Mouse (Mus musculus) CH12.LX (cell line): ENCODE data around the gene Clrn2. TPM values are rescaled to one million over a fixed set of nuclear protein-coding genes. Genes with fewer than 3 reads are reported as not detected.
A peak's percentile ranks its signal among the peaks of the same experiment; 100 is the strongest.

Source experiments
- DNase-seq: peaks from one replicate; pipeline ENCODE4 v3.0.0-alpha.2; 2013; ENCODE audit errors: extremely low read depth
- H3K27ac ChIP-seq: 2 replicates; pipeline ENCODE4 v1.5.1; 2012; ENCODE audit warnings: low read depth, mild to moderate bottlenecking, control low read depth, moderate library complexity; ENCODE audit not compliant: insufficient read depth
- H3K27me3 ChIP-seq: replicated peaks from 2 replicates; pipeline ENCODE3; 2012; ENCODE audit warnings: inconsistent platforms
- H3K36me3 ChIP-seq, 2 experiments: replicated peaks in 1 of 2; 2 replicates each; pipeline versions ENCODE3 to v1.6.1; 2012; ENCODE audit warnings: inconsistent platforms in 1 of 2, low read length in 1 of 2, mild to moderate bottlenecking in 1 of 2, mixed read lengths in 1 of 2, moderate library complexity in 1 of 2; ENCODE audit not compliant: control insufficient read depth in 1 of 2, insufficient read depth in 1 of 2
- H3K4me1 ChIP-seq, 2 experiments: 2 replicates each; pipeline ENCODE4 v1.6.1; 2012; ENCODE audit warnings: inconsistent platforms in 1 of 2, moderate library complexity in 1 of 2; ENCODE audit not compliant: insufficient read depth in 2 of 2, control insufficient read depth in 1 of 2
- H3K4me2 ChIP-seq: 2 replicates; pipeline ENCODE4 v1.6.1; 2012; ENCODE audit warnings: low read depth, mild to moderate bottlenecking, control low read depth; ENCODE audit not compliant: poor library complexity, insufficient read depth, severe bottlenecking
- H3K4me3 ChIP-seq, 3 experiments: fragments of 150-350 bp in 1 of 3; sonication (generic) in 1 of 3; replicated peaks in 1 of 3; 2 replicates each; pipeline versions ENCODE3 to v1.5.1; 2011 to 2012; ENCODE audit warnings: low read depth in 2 of 3, low read length in 2 of 3, mild to moderate bottlenecking in 2 of 3, moderate library complexity in 2 of 3, control low read depth in 1 of 3, improper control_type of control experiment in 1 of 3, inconsistent platforms in 1 of 3, mixed read lengths in 1 of 3; ENCODE audit not compliant: poor library complexity in 1 of 3
- H3K79me2 ChIP-seq: replicated peaks from 2 replicates; pipeline ENCODE4 v1.6.1; 2012; ENCODE audit warnings: mild to moderate bottlenecking, moderate library complexity; ENCODE audit not compliant: control insufficient read depth, poor library complexity, insufficient read depth, severe bottlenecking; ENCODE audit errors: extremely low read depth
- H3K9ac ChIP-seq: 2 replicates; pipeline ENCODE4 v1.6.1; 2012; ENCODE audit warnings: low read depth, mild to moderate bottlenecking, control low read depth, moderate library complexity; ENCODE audit not compliant: insufficient read depth
- H3K9me3 ChIP-seq: replicated peaks from 2 replicates; pipeline ENCODE3; 2012; ENCODE audit warnings: low read length, inconsistent platforms, mixed read lengths
- BHLHE40 ChIP-seq: IDR thresholded peaks from 2 replicates; pipeline ENCODE4 v1.6.1; 2011; ENCODE audit warnings: mild to moderate bottlenecking, low read depth, low read length, improper control_type of control experiment
- CHD1 ChIP-seq: IDR thresholded peaks from 2 replicates; pipeline ENCODE4 v1.6.1; 2012; ENCODE audit warnings: low read depth, low read length, improper control_type of control experiment, inconsistent platforms
- CHD2 ChIP-seq: IDR thresholded peaks from 2 replicates; pipeline ENCODE4 v1.6.1; 2011; ENCODE audit warnings: low read length, improper control_type of control experiment
- CTCF ChIP-seq, 2 experiments: IDR thresholded peaks in 1 of 2; conservative IDR thresholded peaks in 1 of 2; 2 replicates each; pipeline ENCODE4 v1.5.1; 2011 to 2012; ENCODE audit warnings: low read depth in 2 of 2, low read length in 2 of 2, improper control_type of control experiment in 1 of 2, inconsistent platforms in 1 of 2, mild to moderate bottlenecking in 1 of 2, moderate library complexity in 1 of 2
- E2F4 ChIP-seq: IDR thresholded peaks from 2 replicates; pipeline ENCODE4 v1.6.1; 2011; ENCODE audit warnings: low read depth, low read length, improper control_type of control experiment; ENCODE audit not compliant: insufficient replicate concordance
- ELF1 ChIP-seq: IDR thresholded peaks from 2 replicates; pipeline ENCODE4 v1.6.1; 2014; ENCODE audit warnings: low read depth, mild to moderate bottlenecking, inconsistent platforms, low read length, improper control_type of control experiment
- EP300 ChIP-seq: IDR thresholded peaks from 2 replicates; pipeline ENCODE4 v1.6.1; 2011; ENCODE audit warnings: low read length, improper control_type of control experiment
- ETS1 ChIP-seq: conservative IDR thresholded peaks from 2 replicates; pipeline ENCODE4 v1.6.1; 2012; ENCODE audit warnings: low read depth, mild to moderate bottlenecking, inconsistent platforms, low read length, improper control_type of control experiment, moderate library complexity
- GABPA ChIP-seq: IDR thresholded peaks from 2 replicates; pipeline ENCODE4 v1.6.1; 2012; ENCODE audit warnings: low read depth, low read length, improper control_type of control experiment, inconsistent platforms; ENCODE audit not compliant: insufficient replicate concordance
- IRF4 ChIP-seq: IDR thresholded peaks from 2 replicates; pipeline ENCODE4 v1.6.1; 2014; ENCODE audit warnings: low read depth, mild to moderate bottlenecking, inconsistent platforms, low read length, improper control_type of control experiment
- JUN ChIP-seq: IDR thresholded peaks from 2 replicates; pipeline ENCODE4 v1.6.1; 2011; ENCODE audit warnings: low read depth, mild to moderate bottlenecking, low read length, improper control_type of control experiment, moderate library complexity; ENCODE audit not compliant: insufficient read depth
- JUND ChIP-seq: conservative IDR thresholded peaks from 2 replicates; pipeline ENCODE4 v1.6.1; 2011; ENCODE audit warnings: low read depth, low read length, improper control_type of control experiment
- KAT2A ChIP-seq: IDR thresholded peaks from 2 replicates; pipeline ENCODE4 v1.6.1; 2012; ENCODE audit warnings: low read length, improper control_type of control experiment, inconsistent platforms; ENCODE audit not compliant: insufficient replicate concordance
- MAFK ChIP-seq: IDR thresholded peaks from 2 replicates; pipeline ENCODE4 v1.6.1; 2011; ENCODE audit warnings: low read length, improper control_type of control experiment; ENCODE audit not compliant: insufficient replicate concordance
- MAX ChIP-seq: IDR thresholded peaks from 2 replicates; pipeline ENCODE4 v1.6.1; 2011; ENCODE audit warnings: low read length, improper control_type of control experiment
- MAZ ChIP-seq: IDR thresholded peaks from 2 replicates; pipeline ENCODE4 v1.6.1; 2012; ENCODE audit warnings: low read depth, mild to moderate bottlenecking, inconsistent platforms, low read length, improper control_type of control experiment, moderate library complexity
- MEF2A ChIP-seq: IDR thresholded peaks from 2 replicates; pipeline ENCODE4 v1.6.1; 2014; ENCODE audit warnings: low read depth, mild to moderate bottlenecking, inconsistent platforms, low read length, improper control_type of control experiment, borderline replicate concordance
- MXI1 ChIP-seq: IDR thresholded peaks from 2 replicates; pipeline ENCODE4 v1.6.1; 2011; ENCODE audit warnings: mild to moderate bottlenecking, low read depth, low read length, improper control_type of control experiment
- MYC ChIP-seq: IDR thresholded peaks from 2 replicates; pipeline ENCODE4 v1.6.1; 2011; ENCODE audit warnings: low read depth, mild to moderate bottlenecking, improper control_type of control experiment, low read length
- NELFE ChIP-seq: IDR thresholded peaks from 2 replicates; pipeline ENCODE4 v1.6.1; 2011; ENCODE audit warnings: low read depth, low read length, improper control_type of control experiment
- NRF1 ChIP-seq: IDR thresholded peaks from 2 replicates; pipeline ENCODE4 v1.6.1; 2014; ENCODE audit warnings: low read depth, mild to moderate bottlenecking, inconsistent platforms, low read length, improper control_type of control experiment, moderate library complexity
- PAX5 ChIP-seq: IDR thresholded peaks from 2 replicates; pipeline ENCODE4 v1.6.1; 2012; ENCODE audit warnings: low read length, inconsistent platforms, mixed read lengths
- POLR2A ChIP-seq: IDR thresholded peaks from 2 replicates; pipeline ENCODE4 v1.6.1; 2011; ENCODE audit warnings: low read depth, mild to moderate bottlenecking, improper control_type of control experiment, low read length
- POLR2AphosphoS2 ChIP-seq: IDR thresholded peaks from 2 replicates; pipeline ENCODE4 v1.6.1; 2011; ENCODE audit warnings: low read depth, low read length, improper control_type of control experiment
- RAD21 ChIP-seq: IDR thresholded peaks from 2 replicates; pipeline ENCODE4 v1.6.1; 2011; ENCODE audit warnings: low read depth, mild to moderate bottlenecking, low read length, improper control_type of control experiment, moderate library complexity
- RCOR1 ChIP-seq: conservative IDR thresholded peaks from 2 replicates; pipeline ENCODE4 v1.6.1; 2012; ENCODE audit warnings: low read depth, mild to moderate bottlenecking, inconsistent platforms, low read length, improper control_type of control experiment
- SIN3A ChIP-seq: IDR thresholded peaks from 2 replicates; pipeline ENCODE4 v1.6.1; 2012; ENCODE audit warnings: low read length, improper control_type of control experiment, inconsistent platforms
- SMC3 ChIP-seq: IDR thresholded peaks from 2 replicates; pipeline ENCODE4 v1.6.1; 2011; ENCODE audit warnings: low read depth, low read length, improper control_type of control experiment
- TBP ChIP-seq: conservative IDR thresholded peaks from 2 replicates; pipeline ENCODE4 v1.6.1; 2011; ENCODE audit warnings: low read depth, low read length, improper control_type of control experiment
- TCF12 ChIP-seq: IDR thresholded peaks from 2 replicates; pipeline ENCODE4 v1.6.1; 2014; ENCODE audit warnings: low read depth, mild to moderate bottlenecking, inconsistent platforms, low read length, improper control_type of control experiment
- UBTF ChIP-seq: IDR thresholded peaks from 2 replicates; pipeline ENCODE4 v1.6.1; 2012; ENCODE audit warnings: low read depth, mild to moderate bottlenecking, inconsistent platforms, low read length, improper control_type of control experiment, moderate library complexity
- USF1 ChIP-seq: IDR thresholded peaks from 2 replicates; pipeline ENCODE4 v1.6.1; 2014; ENCODE audit warnings: low read depth, mild to moderate bottlenecking, inconsistent platforms, low read length, improper control_type of control experiment
- USF2 ChIP-seq: conservative IDR thresholded peaks from 2 replicates; pipeline ENCODE4 v1.6.1; 2011; ENCODE audit warnings: low read depth, low read length, improper control_type of control experiment
- ZC3H11A ChIP-seq: IDR thresholded peaks from 2 replicates; pipeline ENCODE4 v1.6.1; 2012; ENCODE audit warnings: low read depth, mild to moderate bottlenecking, inconsistent platforms, low read length, improper control_type of control experiment
- ZKSCAN1 ChIP-seq: IDR thresholded peaks from 2 replicates; pipeline ENCODE4 v1.6.1; 2012; ENCODE audit warnings: low read depth, inconsistent platforms, low read length, improper control_type of control experiment, borderline replicate concordance
- ZMIZ1 ChIP-seq: IDR thresholded peaks from 2 replicates; pipeline ENCODE4 v1.6.1; 2012; ENCODE audit warnings: low read depth, mild to moderate bottlenecking, inconsistent platforms, low read length, improper control_type of control experiment
- ZNF384 ChIP-seq: IDR thresholded peaks from 2 replicates; pipeline ENCODE4 v1.6.1; 2012; ENCODE audit warnings: low read depth, low read length, improper control_type of control experiment, inconsistent platforms
- dilution Hi-C: fragments of 300-500 bp; cut with MboI; formaldehyde crosslinking; loops from 2 replicates; pipeline ENCODE4 v1.14.3; 2020; ENCODE audit warnings: low sequenced_read_pairs; ENCODE audit not compliant: extremely low pct_unique_long_range_greater_than_20kb, extremely low pct_ligation_motif_present
- in situ Hi-C: fragments of 300-500 bp; cut with MboI; formaldehyde crosslinking; loops from 3 replicates; pipeline ENCODE4 v1.14.3; 2019; ENCODE audit warnings: low sequenced_read_pairs, low pct_ligation_motif_present, low pct_unique_long_range_greater_than_20kb, mixed read lengths
- polyA plus RNA-seq: library from polyadenylated mRNA; unstranded; fragments of >175 nt; gene quantifications from 2 replicates; pipeline ENCODE4 v1.2.1, GENCODE M21; 2012; ENCODE audit warnings: low read depth; ENCODE audit not compliant: insufficient read length
- total RNA-seq, 2 experiments: library from RNA; depleted of rRNA; stranded (reverse); fragments of 300-350 nt in 1 of 2; fragments of >200 nt in 1 of 2; gene quantifications; 2 replicates each; pipeline ENCODE4 v1.2.3; 2012 to 2014

Clrn2 gene
- total and polyA plus RNA-seq, 3 experiments, result not detected

DNA sequence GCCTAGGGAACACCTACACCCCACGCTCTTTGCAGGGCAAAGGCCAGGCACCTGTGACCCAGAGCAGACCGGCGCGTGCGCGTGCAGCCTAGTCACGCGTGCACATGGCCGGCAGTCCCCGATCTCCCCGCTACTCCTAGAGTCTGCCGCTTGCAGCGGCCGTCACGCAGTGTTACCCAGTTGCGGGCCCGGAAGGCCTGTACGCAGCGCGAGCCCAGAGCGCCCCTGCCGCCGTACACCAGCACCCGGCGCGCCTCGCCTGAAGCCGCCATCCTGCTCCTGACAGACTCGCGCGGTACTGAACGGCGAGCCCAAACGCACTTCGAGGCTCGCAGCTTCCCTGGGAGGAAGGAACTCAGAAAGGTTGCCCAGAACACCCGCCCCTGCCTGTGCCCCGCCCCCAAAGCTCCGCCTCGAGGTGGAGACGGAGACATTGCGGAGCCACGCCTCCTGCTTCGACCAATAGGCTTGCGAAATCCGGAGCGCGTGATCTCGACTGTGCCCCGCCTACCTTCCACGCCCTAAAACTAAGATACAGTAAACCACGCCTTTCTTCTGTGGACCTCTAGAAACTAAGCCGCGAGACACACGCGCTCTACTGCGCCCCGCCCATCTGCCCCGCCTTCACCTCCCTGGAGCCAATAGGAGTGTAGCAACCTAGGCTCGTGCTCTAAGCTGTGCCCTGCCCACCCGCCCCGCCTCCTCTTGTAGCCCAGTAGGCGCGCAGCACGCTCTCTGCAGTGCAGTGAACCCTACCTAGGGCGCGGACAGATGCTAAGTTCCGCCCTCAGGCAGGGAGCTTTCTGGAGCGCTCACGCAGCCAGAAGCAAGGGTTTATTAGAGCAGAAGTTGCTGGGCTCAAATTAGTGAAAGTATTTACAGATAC, 3.5 kb upstream of the Clrn2 start, which contains the start of gene Qdpr:
Gene Qdpr (minus strand): TSS at position 406 of the 886 bp plus-strand sequence.
- Histone ChIP-seq H3K4me3 (peak within 1 kb of the TSS; percentile 66 to 76 (median 68)), H3K27ac (peak within 1 kb of the TSS; percentile 1; the same call in 1 of the 2 replicates), H3K79me2 (no peaks in the 10 kb centered on the region), H3K9ac (peak within 1 kb of the TSS; percentile 10), H3K27me3 (no peaks in the 10 kb centered on the region), H3K9me3 (no peaks in the 10 kb centered on the region), H3K4me1 (peaks cover 3 to 44% of the 10 kb centered on the region in 2 experiments), H3K36me3 (peaks cover 0 to 10% of the 10 kb centered on the region in 2 experiments), H3K4me2 (peak within 1 kb of the TSS; percentile 68)
- peak; percentile 99 for DNase-seq
- in situ Hi-C loops, result loop anchor here (25.0 kb wide), 2 partner anchors 887 to 1163 kb away; no protein-coding TSS in a partner anchor
- dilution Hi-C loops, result no loop called here
- TF ChIP-seq MXI1, result peak; percentile 73; the same call in 1 of the 2 replicates
- TF ChIP-seq NRF1, result peak; percentile 75
- TF ChIP-seq MAFK, result no peak
- TF ChIP-seq IRF4, result peak; percentile 9; the same call in 1 of the 2 replicates
- no peak for TF ChIP-seq MYC
- no peak for TF ChIP-seq RAD21
- TF ChIP-seq E2F4, result no peak
- TF ChIP-seq RCOR1, result no peak
- 0 out of 2 replicates have a peak, but pooled peaks have one; percentile 40 for TF ChIP-seq KAT2A
- peak; percentile 95 for TF ChIP-seq BHLHE40
- TF ChIP-seq SIN3A, result peak; percentile 79
- TF ChIP-seq ELF1, result peak; percentile 42
- TF ChIP-seq POLR2AphosphoS2, result 0 out of 2 replicates have a peak, but pooled peaks have one; percentile 44
- no peak for TF ChIP-seq JUN
- TF ChIP-seq MAX, result peak; percentile 63; the same call in 1 of the 2 replicates
- peak; percentile 60; the same call in 1 of the 2 replicates for TF ChIP-seq TCF12
- peak; percentile 62; the same call in 1 of the 2 replicates for TF ChIP-seq CHD1
- TF ChIP-seq TBP, result peak; percentile 44; the same call in 1 of the 2 replicates
- TF ChIP-seq JUND, result no peak
- no peak for TF ChIP-seq ZC3H11A
- no peak for TF ChIP-seq SMC3
- 0 out of 2 replicates have a peak, but pooled peaks have one; percentile 39 for TF ChIP-seq MAZ
- peak; percentile 52; the same call in 1 of the 2 replicates for TF ChIP-seq NELFE
- TF ChIP-seq GABPA, result no peak
- peak; percentile 76 for TF ChIP-seq POLR2A
- TF ChIP-seq PAX5, result no peak
- TF ChIP-seq ZNF384, result no peak
- peak; percentile 74 for TF ChIP-seq USF2
- TF ChIP-seq ZMIZ1, result peak; percentile 38
- TF ChIP-seq MEF2A, result no peak
- TF ChIP-seq ETS1, result no peak; the same call in 1 of the 2 replicates
- no peak for TF ChIP-seq ZKSCAN1
- TF ChIP-seq EP300, result no peak
- 0 out of 2 replicates have a peak, but pooled peaks have one; percentile 32 for TF ChIP-seq CHD2
- TF ChIP-seq USF1, result peak; percentile 86
- TF ChIP-seq UBTF, result peak; percentile 81; the same call in 1 of the 2 replicates
- no peak for TF ChIP-seq CTCF (conservative IDR thresholded peaks at IDR 0.05 in 1 of 2, IDR thresholded peaks at IDR 0.05 in 1 of 2; ENCODE audit: low read depth in 2 of 2, low read length in 2 of 2)
